Mouse (Mus musculus) E14TG2a.4 (cell line): Measurements from ENCODE around the gene Prrc2b.

ENCODE experiments used
- CTCF ChIP-seq: conservative IDR thresholded peaks from 2 replicates; pipeline ENCODE4 v1.5.1; 2014; ENCODE audit warnings: low read length
- NANOG ChIP-seq: IDR thresholded peaks from 2 replicates; pipeline ENCODE4 v1.6.1; 2014; ENCODE audit warnings: borderline replicate concordance, low read length, mixed read lengths
- POU5F1 ChIP-seq: IDR thresholded peaks from 2 replicates; pipeline ENCODE4 v1.6.1; 2014; ENCODE audit warnings: low read length, borderline replicate concordance

DNA sequence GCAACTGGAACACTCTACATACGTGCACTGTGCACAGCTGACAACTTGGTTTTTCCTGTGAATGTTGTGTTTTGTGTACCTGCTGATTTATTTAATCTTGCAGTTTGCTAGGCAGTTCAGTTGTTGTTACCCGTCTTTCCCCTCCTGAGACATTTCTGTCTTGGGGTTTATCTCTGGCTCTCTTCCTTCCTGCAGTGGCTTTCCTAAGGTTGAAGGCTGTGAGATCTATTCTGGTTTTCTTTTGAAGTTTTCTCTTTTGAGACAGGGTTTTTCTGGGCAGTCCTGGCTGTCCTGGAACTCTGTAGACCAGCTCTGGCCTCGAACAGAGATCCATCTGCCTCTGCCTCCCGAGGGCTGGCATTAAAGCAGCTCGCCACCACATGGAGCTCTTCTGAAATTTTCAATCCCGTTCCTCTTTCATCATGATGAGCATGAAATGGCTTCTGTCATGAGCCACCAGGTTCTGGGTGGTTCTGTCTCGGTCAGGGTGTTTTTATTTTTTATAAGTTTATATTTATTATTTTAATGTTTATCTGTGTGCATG, 4.2 kb downstream of the Prrc2b start:
- TF ChIP-seq CTCF (no peak), POU5F1 (no peak), NANOG (no peak)
